Mouse (Mus musculus) left cerebral cortex, adult 8-10 months (tissue): Measurements from ENCODE around the gene Anks1b. TPM values are rescaled to one million over a fixed set of nuclear protein-coding genes. Genes with fewer than 3 reads are reported as not detected.

Experiments
- DNase-seq, 2 experiments: peaks; one replicate each; pipeline ENCODE4 v3.0.0; 2022; ENCODE audit warnings: low spot score in 2 of 2
- total RNA-seq, 4 experiments: library from RNA; stranded (reverse); gene quantifications; 2 replicates each; pipeline ENCODE4 v1.2.4; 2022

The Anks1b gene
- total RNA-seq, 4 experiments from 2014 or later: 419 to 472 (median 449) TPM

- no peak for DNase-seq
These were observed 497.4 kb downstream of the Anks1b start for GRCm38 (mm10) chr10:90370751-90371150.

- DNase-seq: no peak
These were observed 500.2 kb downstream of the Anks1b start for GRCm38 (mm10) chr10:90373469-90373868.

- DNase-seq: no peak
These were observed 503.3 kb downstream of the Anks1b start for GRCm38 (mm10) chr10:90376605-90377004.

GRCm38 (mm10) chr10:90380062-90380461 is 506.8 kb downstream of the Anks1b start:
- no peak for DNase-seq

GRCm38 (mm10) chr10:90380704-90381339 is 507.5 kb downstream of the Anks1b start:
- DNase-seq: peak in 1 of 2 experiments; percentile 17

- DNase-seq: no peak
These were observed 527.1 kb downstream of the Anks1b start for GRCm38 (mm10) chr10:90400382-90400781.

GRCm38 (mm10) chr10:90408484-90408883 is 535.2 kb downstream of the Anks1b start:
- no peak for DNase-seq

GRCm38 (mm10) chr10:90431527-90431926 is 558.2 kb downstream of the Anks1b start:
- no peak for DNase-seq

GRCm38 (mm10) chr10:90431974-90432373 is 558.7 kb downstream of the Anks1b start:
- DNase-seq: peak; percentile 49 to 75

- DNase-seq: peak; percentile 15 to 30
These were observed 559.2 kb downstream of the Anks1b start for GRCm38 (mm10) chr10:90432479-90432878.

GRCm38 (mm10) chr10:90441036-90441435 is 567.7 kb downstream of the Anks1b start:
- no peak for DNase-seq

GRCm38 (mm10) chr10:90441656-90442055 is 568.3 kb downstream of the Anks1b start:
- DNase-seq: no peak

- no peak for DNase-seq
These were observed 591.6 kb downstream of the Anks1b start for GRCm38 (mm10) chr10:90464906-90465305.

GRCm38 (mm10) chr10:90465426-90465825 is 592.1 kb downstream of the Anks1b start:
- no peak for DNase-seq

GRCm38 (mm10) chr10:90467546-90467945 is 594.2 kb downstream of the Anks1b start:
- DNase-seq: no peak

- DNase-seq: peak; percentile 26 to 51
These were observed 620.1 kb downstream of the Anks1b start for GRCm38 (mm10) chr10:90493436-90493835.

GRCm38 (mm10) chr10:90493996-90494642 is 620.8 kb downstream of the Anks1b start:
- DNase-seq: no peak

- peak; percentile 12 to 60 for DNase-seq
These were observed 621.7 kb downstream of the Anks1b start for GRCm38 (mm10) chr10:90494981-90495516.

- no peak for DNase-seq
These were observed 634.3 kb downstream of the Anks1b start for GRCm38 (mm10) chr10:90507561-90507960.

- no peak for DNase-seq
These were observed 639.5 kb downstream of the Anks1b start for GRCm38 (mm10) chr10:90512801-90513200.

- DNase-seq: no peak
These were observed 658.5 kb downstream of the Anks1b start for GRCm38 (mm10) chr10:90531813-90532212.

- no peak for DNase-seq
These were observed 662.1 kb downstream of the Anks1b start for GRCm38 (mm10) chr10:90535370-90535769.

- no peak for DNase-seq
These were observed 673.3 kb downstream of the Anks1b start for GRCm38 (mm10) chr10:90546635-90547034.
